Mouse (Mus musculus): ENCODE data around the gene Ucp2.

DNA sequence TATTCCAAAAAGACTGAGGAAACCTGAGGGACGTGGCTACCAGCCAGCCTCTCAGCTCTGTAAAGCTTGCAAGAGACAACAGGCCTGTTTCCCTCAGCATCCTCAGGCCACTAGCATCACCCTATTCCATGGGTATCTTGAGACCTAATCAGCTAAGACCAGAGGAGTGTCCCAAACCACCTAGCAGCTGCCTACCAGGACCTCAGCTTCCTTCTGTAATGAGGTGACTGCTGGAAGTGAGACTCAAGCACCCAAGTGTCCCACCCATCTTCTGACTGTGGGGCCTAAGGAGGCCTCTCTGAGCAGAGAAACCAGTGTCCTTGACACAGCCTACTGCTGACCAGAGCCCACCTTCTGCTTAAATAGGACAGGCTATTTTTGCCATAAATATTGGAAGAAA is 23.6 kb upstream of the Ucp2 start:
- no peak for TF ChIP-seq ZNF384 (IDR thresholded peaks at IDR 0.05; ENCODE audit: low read depth, low read length)
- TF ChIP-seq CHD2 (IDR thresholded peaks at IDR 0.05; ENCODE audit: low read depth, low read length) = no peak

Data from ES-E14 (cell line).